Mouse (Mus musculus) MEL (cell line): Measurements from ENCODE around the gene Nrip1.

Experiments used
- CHD2 ChIP-seq: IDR thresholded peaks from 2 replicates; pipeline ENCODE4 v1.6.1; 2011; ENCODE audit warnings: low read length, improper control_type of control experiment
- CTCF ChIP-seq, 3 experiments: IDR thresholded peaks in 2 of 3; conservative IDR thresholded peaks in 1 of 3; 2 replicates each; pipeline ENCODE4 v1.5.1; 2011 to 2012; ENCODE audit warnings: low read length in 3 of 3, low read depth in 2 of 3, mild to moderate bottlenecking in 2 of 3, improper control_type of control experiment in 1 of 3, inconsistent platforms in 1 of 3, mixed read lengths in 1 of 3, moderate library complexity in 1 of 3; ENCODE audit not compliant: control insufficient read depth in 1 of 3, insufficient read depth in 1 of 3, poor library complexity in 1 of 3, severe bottlenecking in 1 of 3
- EP300 ChIP-seq, 2 experiments: IDR thresholded peaks; 2 replicates each; pipeline ENCODE4 v1.6.1; 2011; ENCODE audit warnings: improper control_type of control experiment in 2 of 2, low read length in 2 of 2, low read depth in 1 of 2, mild to moderate bottlenecking in 1 of 2
- ETS1 ChIP-seq: IDR thresholded peaks from 2 replicates; pipeline ENCODE4 v1.6.1; 2012; ENCODE audit warnings: low read depth, mild to moderate bottlenecking, inconsistent platforms, low read length, improper control_type of control experiment, moderate library complexity
- JUND ChIP-seq: IDR thresholded peaks from 2 replicates; pipeline ENCODE4 v1.6.1; 2011; ENCODE audit warnings: low read depth, mild to moderate bottlenecking, improper control_type of control experiment, low read length
- KAT2A ChIP-seq: conservative IDR thresholded peaks from 2 replicates; pipeline ENCODE4 v1.6.1; 2012; ENCODE audit warnings: low read depth, low read length, improper control_type of control experiment, inconsistent platforms
- MAFK ChIP-seq: IDR thresholded peaks from 2 replicates; pipeline ENCODE4 v1.6.1; 2011; ENCODE audit warnings: low read depth, mild to moderate bottlenecking, low read length, improper control_type of control experiment, borderline replicate concordance
- NRF1 ChIP-seq: IDR thresholded peaks from 2 replicates; pipeline ENCODE4 v1.6.1; 2014; ENCODE audit warnings: low read depth, mild to moderate bottlenecking, inconsistent platforms, low read length, improper control_type of control experiment, moderate library complexity; ENCODE audit not compliant: poor library complexity, insufficient read depth, severe bottlenecking
- POLR2A ChIP-seq, 2 experiments: IDR thresholded peaks; 2 replicates each; pipeline ENCODE4 v1.6.1; 2011 to 2012; ENCODE audit warnings: low read length in 2 of 2, mild to moderate bottlenecking in 2 of 2, control low read depth in 1 of 2, improper control_type of control experiment in 1 of 2, low read depth in 1 of 2, moderate library complexity in 1 of 2; ENCODE audit not compliant: control insufficient read depth in 1 of 2, insufficient read depth in 1 of 2, poor library complexity in 1 of 2
- POLR2AphosphoS5 ChIP-seq: IDR thresholded peaks from 2 replicates; pipeline ENCODE4 v1.6.1; 2012; ENCODE audit warnings: low read depth, borderline replicate concordance, mild to moderate bottlenecking, inconsistent platforms, low read length, moderate library complexity, mixed read lengths

DNA sequence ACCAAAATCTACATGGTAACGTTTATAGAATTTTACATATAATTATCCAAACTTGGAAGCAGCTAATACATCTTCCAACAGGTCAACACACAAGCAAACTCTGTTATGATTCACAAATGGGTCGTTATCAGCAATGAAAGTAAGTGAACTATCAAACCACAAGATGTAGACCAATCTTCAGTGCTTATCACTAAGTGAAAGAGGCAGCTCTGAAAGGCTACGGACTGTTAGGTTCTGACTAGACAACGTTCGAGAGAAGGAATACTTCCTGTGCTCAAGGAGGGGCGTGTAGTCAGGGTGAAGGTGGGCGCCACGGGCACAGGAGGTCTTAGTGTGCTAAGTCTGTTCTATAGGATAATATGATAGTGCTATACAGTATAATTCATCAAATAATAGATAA lies 93.3 kb downstream of the Nrip1 start:
- TF ChIP-seq NRF1, result no peak
- TF ChIP-seq POLR2A (IDR thresholded peaks at IDR 0.05; ENCODE audit: control insufficient read depth in 1 of 2, insufficient read depth in 1 of 2, low read depth in 1 of 2, low read length in 2 of 2, poor library complexity in 1 of 2), result no peak
- peak; percentile 64 to 70 for TF ChIP-seq EP300 (IDR thresholded peaks at IDR 0.05; ENCODE audit: low read depth in 1 of 2, low read length in 2 of 2)
- TF ChIP-seq MAFK, result no peak
- TF ChIP-seq POLR2AphosphoS5, result no peak
- TF ChIP-seq CHD2, result no peak
- TF ChIP-seq CTCF (IDR thresholded peaks at IDR 0.05 in 2 of 3, conservative IDR thresholded peaks at IDR 0.05 in 1 of 3; ENCODE audit: control insufficient read depth in 1 of 3, insufficient read depth in 1 of 3, low read depth in 2 of 3, low read length in 3 of 3, poor library complexity in 1 of 3, severe bottlenecking in 1 of 3), result no peak
- TF ChIP-seq ETS1, result 0 out of 2 replicates have a peak, but pooled peaks have one; percentile 19
- no peak for TF ChIP-seq JUND
- TF ChIP-seq KAT2A, result no peak
